Mouse (Mus musculus) midbrain, embryonic 12.5 days (tissue): Measurements from ENCODE around the gene Cttnbp2nl. TPM values are rescaled to one million over a fixed set of nuclear protein-coding genes. Genes with fewer than 3 reads are reported as not detected.

Experiments used
- ATAC-seq: fragments of 200-750 bp; cut with Nextera tagmentation; 2 replicates; pipeline ENCODE4 v1.8.0; 2017; ENCODE audit warnings: low read depth, moderate TSS enrichment, moderate library complexity; ENCODE audit not compliant: low FRiP score
- H3K27ac ChIP-seq: fragments of 300-500 bp; sonication (generic); replicated peaks from 2 replicates; pipeline ENCODE4 v1.5.1; 2016; ENCODE audit warnings: mild to moderate bottlenecking
- H3K27me3 ChIP-seq: fragments of 300-500 bp; sonication (generic); 2 replicates; pipeline ENCODE4 v1.6.1; 2016; ENCODE audit warnings: mild to moderate bottlenecking
- H3K36me3 ChIP-seq: fragments of 300-500 bp; sonication (generic); 2 replicates; pipeline ENCODE4 v1.6.1; 2016
- H3K4me1 ChIP-seq: fragments of 300-500 bp; sonication (generic); 2 replicates; pipeline ENCODE4 v1.6.1; 2016
- H3K4me2 ChIP-seq: fragments of 300-500 bp; sonication (generic); replicated peaks from 2 replicates; pipeline ENCODE4 v1.6.1; 2016; ENCODE audit warnings: mild to moderate bottlenecking, moderate library complexity
- H3K4me3 ChIP-seq: fragments of 300-500 bp; sonication (generic); 2 replicates; pipeline ENCODE4 v1.5.1; 2016; ENCODE audit warnings: mild to moderate bottlenecking
- H3K9ac ChIP-seq: fragments of 300-500 bp; sonication (generic); replicated peaks from 2 replicates; pipeline ENCODE4 v1.6.1; 2016; ENCODE audit warnings: mild to moderate bottlenecking, moderate library complexity
- H3K9me3 ChIP-seq: fragments of 300-500 bp; sonication (generic); 2 replicates; pipeline ENCODE4 v1.6.1; 2016; ENCODE audit warnings: mild to moderate bottlenecking
- WGBS: fragments of 180-500 bp; shearing (Covaris S2); methylation state at CpG from one replicate; pipeline ENCODE4 v1.1.7; 2016; 5-methylcytosine and 5-hydroxymethylcytosine counted together
- polyA plus RNA-seq: library from polyadenylated mRNA; unstranded; fragments of >200 nt; fragmentation: Nextera tagmentation; extraction: Ambion mirVana; gene quantifications from 2 replicates; pipeline ENCODE4 v1.2.1, GENCODE M21; 2016

Cttnbp2nl gene
- polyA plus RNA-seq, 1 experiment from 2014 or later = 53.3 TPM

DNA sequence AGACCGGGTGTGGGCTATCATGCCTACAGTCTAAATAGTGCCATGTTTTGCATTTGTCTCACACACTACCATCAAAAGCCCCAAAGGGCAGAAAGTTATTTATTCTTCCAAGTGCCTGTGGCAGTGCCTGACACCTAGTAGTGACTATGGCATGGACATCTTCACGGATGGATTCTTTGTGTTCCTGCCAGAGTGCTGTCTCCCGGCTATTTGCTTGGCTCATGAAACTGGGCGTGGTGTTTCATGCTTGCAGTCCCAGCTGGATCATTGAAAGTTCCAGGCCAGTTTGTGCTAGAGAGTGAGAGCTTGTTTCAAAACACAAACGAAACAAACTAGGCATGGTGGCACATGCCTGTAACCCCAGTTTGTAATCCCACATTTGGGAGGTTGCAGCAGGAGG lies 61.2 kb downstream of the Cttnbp2nl start:
- no peak overlapping the region for H3K9ac ChIP-seq
- H3K27ac ChIP-seq = no peak overlapping the region
- ATAC-seq = no peak
- H3K27me3 ChIP-seq = peaks cover 9% of the 10 kb centered on the region
- H3K4me1 ChIP-seq = no peaks in the 10 kb centered on the region
- H3K36me3 ChIP-seq = no peaks in the 10 kb centered on the region
- H3K4me3 ChIP-seq = no peak overlapping the region
- WGBS = 83% methylated on average over 5 of the region's 5 CpGs
- H3K9me3 ChIP-seq = no peaks in the 10 kb centered on the region
- no peak overlapping the region for H3K4me2 ChIP-seq

DNA sequence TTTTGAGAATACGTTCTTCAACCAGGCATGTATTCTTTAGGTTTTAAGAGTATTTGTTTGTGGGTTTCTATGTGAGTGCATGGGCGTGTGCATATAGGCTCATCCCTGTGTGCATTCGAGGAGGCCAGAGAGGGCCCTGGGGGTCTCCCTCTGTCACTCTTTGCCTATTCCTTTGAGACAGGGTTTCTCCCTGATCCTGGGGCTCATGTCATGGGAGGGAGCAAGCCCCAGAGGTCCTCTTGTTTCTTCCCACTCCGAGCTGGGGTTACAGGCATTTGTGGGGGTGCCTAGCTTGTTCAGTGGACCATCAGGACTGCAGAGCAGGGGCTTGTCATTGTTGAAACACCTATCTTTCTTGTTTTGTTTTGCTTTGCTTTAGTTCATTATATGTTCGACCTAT lies 65.1 kb downstream of the Cttnbp2nl start:
- peaks cover 7% of the 10 kb centered on the region; the same call in 1 of the 2 replicates for H3K27me3 ChIP-seq
- 78% methylated on average over 5 of the region's 5 CpGs for WGBS

DNA sequence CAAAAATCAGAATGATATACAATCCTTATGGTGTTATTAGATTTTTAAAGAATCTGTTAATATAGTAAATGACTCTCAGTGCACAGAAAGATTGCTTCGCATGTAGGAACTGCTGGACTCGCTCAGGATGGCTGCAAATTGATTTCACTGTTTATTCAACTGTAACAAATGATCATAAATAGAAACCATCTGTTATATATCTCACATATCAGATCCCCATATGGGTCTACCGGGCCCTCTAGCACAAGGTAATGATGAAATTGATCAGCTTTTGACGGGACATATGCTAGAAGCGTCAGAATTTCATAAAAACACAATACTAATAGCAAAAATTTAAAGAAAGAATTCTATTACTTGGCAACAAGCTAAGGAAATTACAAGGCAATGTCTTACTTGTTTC lies 73.2 kb downstream of the Cttnbp2nl start:
- no peak for ATAC-seq
- H3K9ac ChIP-seq = no peak overlapping the region
- no peaks in the 10 kb centered on the region for H3K9me3 ChIP-seq
- H3K27me3 ChIP-seq = no peaks in the 10 kb centered on the region
- H3K27ac ChIP-seq = no peak overlapping the region
- 81% methylated on average over 5 of the region's 5 CpGs for WGBS
- no peaks in the 10 kb centered on the region for H3K36me3 ChIP-seq
- no peaks in the 10 kb centered on the region for H3K4me1 ChIP-seq
- no peak overlapping the region for H3K4me3 ChIP-seq
- H3K4me2 ChIP-seq = no peak overlapping the region

More for the DNA sequence above, 65.1 kb downstream of the Cttnbp2nl start:
- ATAC-seq = no peak
- Histone ChIP-seq H3K27ac (no peak overlapping the region), H3K9me3 (no peaks in the 10 kb centered on the region), H3K4me1 (no peaks in the 10 kb centered on the region), H3K36me3 (no peaks in the 10 kb centered on the region), H3K9ac (no peak overlapping the region), H3K4me3 (no peak overlapping the region), H3K4me2 (no peak overlapping the region)

DNA sequence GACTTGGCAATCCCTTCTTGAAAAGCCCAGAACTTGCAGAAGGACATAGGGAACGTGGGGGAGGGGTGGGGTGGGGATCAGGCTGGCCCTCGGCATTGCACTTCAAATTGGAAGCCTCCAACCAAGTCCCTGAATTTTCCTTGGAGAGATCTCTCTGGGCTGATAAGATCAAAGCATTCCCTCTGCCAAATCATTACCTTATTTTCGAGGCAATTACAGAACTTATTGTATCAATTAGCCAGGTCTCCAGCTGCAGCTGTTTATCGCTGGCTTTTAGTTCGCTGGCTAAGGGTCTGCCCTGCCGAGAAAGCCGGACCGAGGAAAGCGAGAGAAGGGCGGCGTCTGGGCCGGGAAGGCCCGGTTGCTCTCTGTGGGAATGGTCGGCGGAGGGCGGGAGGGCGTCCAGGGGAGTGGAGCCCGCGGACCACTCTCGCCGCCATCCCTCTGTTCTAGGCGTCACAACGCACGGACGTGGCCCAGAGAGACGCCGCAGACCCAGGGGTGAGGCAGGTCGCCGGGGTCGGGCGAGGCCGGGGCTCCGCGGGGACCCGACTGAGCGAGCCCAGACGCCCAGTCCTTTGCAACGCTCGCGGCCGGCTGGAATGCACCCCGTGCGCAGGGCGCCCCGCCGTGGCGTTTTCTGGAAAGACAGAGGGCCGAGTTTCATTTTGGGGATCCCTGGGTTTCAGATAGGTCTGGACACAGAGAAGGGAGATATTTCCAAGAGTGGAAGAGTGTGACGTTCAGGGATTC lies 85.2 kb downstream of the Cttnbp2nl start:
- no peaks in the 10 kb centered on the region for H3K36me3 ChIP-seq
- peaks cover 50% of the 10 kb centered on the region for H3K27me3 ChIP-seq
- ATAC-seq = peak; percentile 73
- peak overlapping the region; percentile 57 for H3K4me2 ChIP-seq
- peaks cover 22% of the 10 kb centered on the region for H3K4me1 ChIP-seq
- H3K27ac ChIP-seq = no peak overlapping the region; the same call in 1 of the 2 replicates
- H3K9me3 ChIP-seq = no peaks in the 10 kb centered on the region
- H3K9ac ChIP-seq = peak overlapping the region; percentile 61
- peak overlapping the region; percentile 47 for H3K4me3 ChIP-seq
- under 1% methylated on average over 49 of the region's 49 CpGs for WGBS

DNA sequence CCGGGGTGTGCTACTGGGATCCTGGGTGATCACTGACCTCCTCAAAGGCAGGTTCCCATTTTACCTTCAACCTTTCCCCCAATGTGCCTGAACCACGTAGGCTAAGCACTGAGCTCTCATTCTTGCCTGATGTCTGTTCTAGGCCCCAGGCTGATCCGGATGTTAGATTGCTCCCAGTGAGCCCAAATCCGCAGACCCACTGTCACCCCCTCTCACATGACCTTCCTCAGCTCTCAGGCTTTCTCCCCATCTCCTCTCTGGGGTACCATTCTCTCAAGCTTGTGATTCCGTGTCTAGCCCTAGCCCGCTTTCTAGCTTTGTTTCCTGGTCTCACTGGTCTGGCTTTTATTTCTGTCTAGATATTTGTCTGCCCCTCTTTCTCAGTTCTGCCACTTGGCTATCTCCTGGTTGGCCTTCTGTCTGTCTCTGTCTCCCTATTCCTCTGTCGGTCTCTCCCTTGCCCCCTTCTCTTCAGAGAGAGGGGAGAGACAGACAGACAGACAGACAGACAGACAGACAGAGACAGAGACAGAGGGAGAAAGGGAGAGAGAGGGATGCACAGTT lies 86.9 kb downstream of the Cttnbp2nl start:
- no peaks in the 10 kb centered on the region for H3K9me3 ChIP-seq
- H3K4me1 ChIP-seq = peaks cover 37% of the 10 kb centered on the region
- no peak overlapping the region for H3K4me3 ChIP-seq
- WGBS = 87% methylated on average over 7 of the region's 7 CpGs
- no peak overlapping the region for H3K27ac ChIP-seq
- H3K36me3 ChIP-seq = no peaks in the 10 kb centered on the region
- peaks cover 66% of the 10 kb centered on the region for H3K27me3 ChIP-seq
- no peak overlapping the region for H3K4me2 ChIP-seq
- no peak for ATAC-seq
- H3K9ac ChIP-seq = no peak overlapping the region

DNA sequence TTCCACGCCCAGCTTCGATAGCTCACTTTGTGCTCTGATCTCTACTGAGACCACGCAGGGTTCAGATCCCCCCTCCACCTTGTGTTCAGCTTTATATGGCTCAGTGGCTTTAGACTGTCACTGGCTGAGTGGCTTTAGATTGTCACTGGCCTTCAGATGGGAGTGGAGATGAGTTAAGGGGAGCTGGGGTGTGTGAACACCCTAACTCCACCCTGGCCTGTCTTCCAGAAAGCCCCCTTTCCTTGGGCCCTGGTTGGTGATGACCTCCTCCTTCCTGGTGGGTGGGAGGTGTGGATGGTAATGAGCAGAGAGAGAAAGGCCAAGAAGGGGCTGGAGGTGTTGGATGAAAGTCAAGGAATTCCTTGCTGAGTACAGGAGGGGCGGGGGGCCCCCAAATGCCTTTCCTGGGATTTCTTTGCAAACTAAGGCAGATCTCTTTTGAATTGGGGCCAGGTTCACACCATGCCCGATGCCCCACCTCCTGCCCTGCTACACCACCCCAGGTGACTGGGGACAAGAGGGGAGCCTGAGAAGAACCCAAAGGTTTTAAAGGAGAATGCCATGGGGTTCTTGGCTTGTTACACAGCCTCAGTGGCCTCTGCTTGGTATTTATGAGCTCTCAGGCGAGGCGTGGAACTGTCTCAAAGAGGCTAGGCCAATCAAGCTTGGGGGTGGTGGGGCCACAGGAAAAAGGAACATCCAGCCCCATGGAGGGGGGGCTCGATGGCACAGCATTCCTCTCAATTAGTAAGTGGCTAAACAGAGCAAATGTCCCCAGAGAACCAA lies 87.7 kb downstream of the Cttnbp2nl start:
- H3K4me1 ChIP-seq = peaks cover 37% of the 10 kb centered on the region
- no peak overlapping the region for H3K4me2 ChIP-seq
- H3K27ac ChIP-seq = no peak overlapping the region
- H3K4me3 ChIP-seq = no peak overlapping the region
- no peaks in the 10 kb centered on the region for H3K9me3 ChIP-seq
- WGBS = 77% methylated on average over 8 of the region's 8 CpGs
- peaks cover 74% of the 10 kb centered on the region for H3K27me3 ChIP-seq
- no peak for ATAC-seq
- no peak overlapping the region for H3K9ac ChIP-seq
- no peaks in the 10 kb centered on the region for H3K36me3 ChIP-seq

DNA sequence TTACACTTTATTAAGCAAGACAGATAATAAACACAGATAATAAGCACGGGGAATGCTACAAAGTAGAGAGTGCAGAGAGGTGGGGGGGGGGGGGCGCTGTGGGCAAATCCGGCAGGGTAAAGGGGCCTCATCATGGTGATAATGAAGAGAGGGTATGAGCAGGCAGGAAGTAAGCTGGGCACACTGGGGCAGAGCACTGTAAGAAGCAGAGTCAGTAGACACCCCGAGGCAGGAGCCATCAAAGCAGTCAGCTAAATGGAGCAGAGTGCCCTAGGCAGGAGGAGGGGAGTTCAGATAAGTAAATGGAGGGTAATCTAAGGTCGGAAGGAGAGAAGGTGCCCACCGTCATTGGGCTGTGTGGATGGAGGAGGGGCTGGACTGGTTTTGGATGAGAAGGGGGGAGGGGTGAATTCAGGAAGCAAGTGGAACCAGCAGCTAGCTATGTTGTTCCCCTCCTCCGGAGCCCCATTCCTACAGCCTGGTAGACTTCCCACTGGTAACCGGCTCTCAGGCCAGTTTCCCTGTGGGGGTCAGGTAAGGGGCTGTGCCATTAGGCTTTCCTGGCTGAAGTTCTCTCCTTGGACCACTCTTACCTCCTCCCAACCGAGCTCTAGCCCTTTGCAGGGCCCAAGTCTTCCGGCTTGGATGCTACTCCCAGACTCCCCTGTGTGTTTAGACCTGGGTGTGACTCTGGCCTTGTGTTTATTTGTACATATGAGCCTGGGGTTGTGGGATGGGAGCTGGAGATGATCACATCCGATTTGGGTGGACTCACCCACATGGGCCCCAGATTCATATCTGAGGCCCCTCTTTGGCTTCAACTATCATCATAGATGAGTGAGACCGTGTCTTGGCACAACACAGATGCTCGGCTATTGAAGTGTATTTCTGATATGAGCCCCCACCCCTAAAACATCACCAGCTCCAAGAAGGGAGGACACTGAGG lies 89.3 kb downstream of the Cttnbp2nl start:
- H3K36me3 ChIP-seq = no peaks in the 10 kb centered on the region
- 0 out of 2 replicates have a peak, but pooled peaks have one; percentile 13 for ATAC-seq
- peaks cover 86% of the 10 kb centered on the region for H3K27me3 ChIP-seq
- no peaks in the 10 kb centered on the region for H3K9me3 ChIP-seq
- 30% methylated on average over 13 of the region's 13 CpGs for WGBS
- H3K9ac ChIP-seq = no peak overlapping the region
- H3K4me1 ChIP-seq = peaks cover 37% of the 10 kb centered on the region
- no peak overlapping the region for H3K4me2 ChIP-seq
- no peak overlapping the region for H3K27ac ChIP-seq
- no peak overlapping the region for H3K4me3 ChIP-seq

DNA sequence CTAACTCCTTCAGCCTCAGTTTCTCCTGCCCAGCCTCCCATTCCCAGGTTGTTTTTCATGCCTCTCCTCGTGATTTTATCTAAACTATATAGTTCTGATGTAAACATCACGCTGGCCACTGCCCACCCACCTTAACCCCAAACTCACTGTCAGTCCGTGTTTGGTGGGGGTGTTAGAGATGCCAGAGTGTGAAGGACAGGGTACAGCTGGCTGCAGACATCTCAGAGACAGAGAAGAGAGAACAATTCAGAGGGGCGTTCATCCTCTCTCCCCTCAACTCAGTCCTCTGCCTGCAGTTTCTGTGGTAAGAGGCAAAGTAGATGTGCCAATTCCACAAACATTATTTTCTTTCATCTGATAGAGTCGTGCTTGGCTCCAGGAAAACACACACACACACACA lies 90.1 kb downstream of the Cttnbp2nl start:
- Histone ChIP-seq H3K4me2 (no peak overlapping the region), H3K4me3 (no peak overlapping the region), H3K27ac (no peak overlapping the region), H3K9me3 (no peaks in the 10 kb centered on the region), H3K27me3 (peaks cover 92% of the 10 kb centered on the region), H3K9ac (no peak overlapping the region), H3K36me3 (no peaks in the 10 kb centered on the region), H3K4me1 (peaks cover 31% of the 10 kb centered on the region)
- no peak for ATAC-seq
- WGBS = 6% methylated on average over 5 of the region's 5 CpGs

DNA sequence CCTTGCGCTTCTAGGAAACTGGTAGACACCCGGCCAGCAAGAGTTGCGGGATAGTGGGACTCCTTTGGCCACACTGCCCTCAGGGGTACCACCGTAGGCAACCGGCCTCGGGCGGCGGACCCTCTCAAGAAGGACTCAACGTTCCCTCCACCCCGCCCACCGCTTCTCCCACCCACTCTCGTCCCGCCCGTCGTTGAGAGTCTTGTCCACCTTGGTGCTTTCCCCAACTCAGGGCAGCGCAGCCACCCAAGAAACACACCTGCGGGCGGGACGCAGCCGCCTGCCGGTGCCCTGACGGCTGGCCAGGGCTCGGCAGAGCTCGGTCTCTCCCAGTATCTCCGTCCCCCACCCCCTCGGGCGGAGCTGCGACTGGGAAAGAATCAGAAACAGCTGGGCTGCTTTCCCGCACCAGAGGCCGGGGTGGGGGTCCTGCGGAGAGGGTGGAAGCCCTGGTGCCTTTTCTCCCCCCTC lies 90.8 kb downstream of the Cttnbp2nl start:
- peak overlapping the region; percentile 56 for H3K4me3 ChIP-seq
- no peak overlapping the region for H3K27ac ChIP-seq
- H3K36me3 ChIP-seq = no peaks in the 10 kb centered on the region
- H3K4me1 ChIP-seq = peaks cover 26% of the 10 kb centered on the region
- WGBS = under 1% methylated on average over 31 of the region's 31 CpGs
- peaks cover 96% of the 10 kb centered on the region for H3K27me3 ChIP-seq
- ATAC-seq = 0 out of 2 replicates have a peak, but pooled peaks have one; percentile 13
- 0 out of 2 replicates have a peak overlapping the region, but pooled peaks have one; percentile 46 for H3K9ac ChIP-seq
- H3K4me2 ChIP-seq = peak overlapping the region; percentile 77
- H3K9me3 ChIP-seq = no peaks in the 10 kb centered on the region

DNA sequence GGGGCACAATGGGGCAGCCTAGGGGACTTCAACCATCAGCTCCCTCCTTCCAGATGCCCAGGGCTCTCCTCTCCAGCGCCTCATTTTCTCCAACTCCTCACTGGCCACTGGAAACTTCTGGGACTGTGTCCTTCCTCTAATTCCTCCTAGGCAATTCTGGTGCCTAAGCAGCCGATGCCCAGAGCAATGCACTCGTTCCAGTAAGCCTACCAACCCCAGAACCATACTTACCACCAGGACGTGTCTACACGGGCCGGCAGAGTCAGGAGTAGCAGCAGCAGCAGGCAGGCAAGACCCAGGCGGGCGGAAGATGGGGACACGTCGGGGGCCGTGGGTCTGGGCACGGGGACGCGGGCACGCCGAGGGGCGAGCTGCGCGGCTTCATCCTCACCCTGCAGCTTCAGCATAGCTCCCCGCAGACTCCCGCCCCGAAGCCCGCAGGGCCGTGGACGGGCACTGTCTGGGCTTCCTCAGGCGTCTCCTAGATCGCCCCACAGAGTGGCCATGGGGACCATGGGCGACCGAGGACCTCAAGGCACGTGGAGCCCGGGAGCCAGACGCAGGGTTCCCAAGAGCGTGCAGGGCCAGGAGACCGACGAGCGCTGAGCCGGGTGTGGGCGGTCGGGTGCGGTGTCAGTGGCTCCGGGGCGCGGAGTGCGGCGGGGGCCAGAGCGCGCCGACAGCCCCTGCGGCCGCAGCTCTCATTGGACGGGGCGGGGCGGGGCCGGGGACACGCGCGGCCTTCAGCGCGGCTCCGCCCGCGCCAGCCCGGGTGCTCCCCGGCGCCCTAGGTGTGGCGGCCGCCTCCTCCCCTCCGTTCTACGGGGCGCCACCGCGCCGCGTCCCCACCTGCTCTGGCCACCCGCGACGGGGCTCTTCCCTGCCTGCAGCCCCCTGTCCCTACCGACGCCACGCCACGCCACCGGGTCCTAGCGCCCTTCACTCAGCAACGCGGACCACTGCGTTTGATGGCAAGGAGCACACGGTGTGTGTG lies 91.6 kb downstream of the Cttnbp2nl start, which contains the start of gene Wnt2b:
Wnt2b (minus strand) TSS at position 856 of the 994 bp plus-strand sequence.
- H3K4me1 ChIP-seq = peaks cover 22% of the 10 kb centered on the region
- H3K4me2 ChIP-seq = peak within 1 kb of the TSS; percentile 77
- peaks cover 89% of the 10 kb centered on the region for H3K27me3 ChIP-seq
- H3K36me3 ChIP-seq = no peaks in the 10 kb centered on the region
- WGBS = 2% methylated on average over 76 of the region's 87 CpGs
- H3K27ac ChIP-seq = no peak within 1 kb of the TSS
- peak; percentile 53 for ATAC-seq
- peak within 1 kb of the TSS; percentile 46 for H3K9ac ChIP-seq
- peak within 1 kb of the TSS; percentile 56 for H3K4me3 ChIP-seq
- H3K9me3 ChIP-seq = no peaks in the 10 kb centered on the region
